Mouse (Mus musculus): ENCODE measurements around the gene Coq5.
"Not testable (repeated sequence)": the region's sequence is repeated elsewhere in the genome, so short reads cannot be mapped to it uniquely, and the experiment has no call there.

Coq5 gene

GRCm38 (mm10) chr5:115302190-115302589, 22.7 kb downstream of the Coq5 start:
- not testable (repeated sequence) for DNase-seq (ENCODE audit: low spot score in 2 of 2)

GRCm38 (mm10) chr5:115312354-115312753, 32.9 kb downstream of the Coq5 start:
- DNase-seq (ENCODE audit: low spot score in 2 of 2) = no peak

GRCm38 (mm10) chr5:115312816-115313667, 33.6 kb downstream of the Coq5 start:
- no peak for DNase-seq (ENCODE audit: low spot score in 2 of 2)

GRCm38 (mm10) chr5:115313668-115313943, 34.1 kb downstream of the Coq5 start:
- DNase-seq (ENCODE audit: low spot score in 2 of 2) = no peak

- DNase-seq (ENCODE audit: low spot score in 2 of 2) = no peak
Measured at GRCm38 (mm10) chr5:115316968-115317644, 37.6 kb downstream of the Coq5 start.

GRCm38 (mm10) chr5:115317645-115318328, 38.3 kb downstream of the Coq5 start:
- DNase-seq (ENCODE audit: low spot score in 2 of 2) = no peak

- peak; percentile 86 to 87 for DNase-seq (ENCODE audit: low spot score in 2 of 2)
Measured at GRCm38 (mm10) chr5:115319004-115319940, 39.8 kb downstream of the Coq5 start.

GRCm38 (mm10) chr5:115326256-115326831, 46.9 kb downstream of the Coq5 start:
- no peak for DNase-seq (ENCODE audit: low spot score in 2 of 2)

GRCm38 (mm10) chr5:115326875-115327609, 47.6 kb downstream of the Coq5 start, which contains the start of gene Srsf9:
Gene Srsf9 (plus strand): TSS chr5:115327177.
- DNase-seq (ENCODE audit: low spot score in 2 of 2) = peak; percentile 96

GRCm38 (mm10) chr5:115327610-115328548, 48.4 kb downstream of the Coq5 start:
- DNase-seq (ENCODE audit: low spot score in 2 of 2) = peak in 1 of 2 experiments; percentile 42

GRCm38 (mm10) chr5:115330955-115331354, 51.5 kb downstream of the Coq5 start:
- peak in 1 of 2 experiments; percentile 44 for DNase-seq (ENCODE audit: low spot score in 2 of 2)

- no peak for DNase-seq (ENCODE audit: low spot score in 2 of 2)
Measured at GRCm38 (mm10) chr5:115333626-115334025, 54.2 kb downstream of the Coq5 start.

GRCm38 (mm10) chr5:115340007-115340406, 60.5 kb downstream of the Coq5 start:
- no peak for DNase-seq (ENCODE audit: low spot score in 2 of 2)

- peak; percentile 90 for DNase-seq (ENCODE audit: low spot score in 2 of 2)
Measured at GRCm38 (mm10) chr5:115340577-115341313, 61.3 kb downstream of the Coq5 start, which contains the start of the genes Gatc and Triap1. Gene Gatc (minus strand): TSS chr5:115341178. Gene Triap1 (plus strand): TSS chr5:115341225.

GRCm38 (mm10) chr5:115341314-115342165, 62.1 kb downstream of the Coq5 start:
- DNase-seq (ENCODE audit: low spot score in 2 of 2) = no peak

All from frontal cortex, postnatal 36 days (tissue).